Mouse (Mus musculus): ENCODE results near the gene Elmsan1.
"Not testable (repeated sequence)": the region's sequence is repeated elsewhere in the genome, so short reads cannot be mapped to it uniquely, and the experiment has no call there.

Elmsan1 gene

GRCm38 (mm10) chr12:84218289-84219120 is at the start of gene Elmsan1:
Gene Elmsan1 (minus strand): TSS chr12:84218881.
- DNase-seq (ENCODE audit: low read depth, low spot score) = no peak

DNA sequence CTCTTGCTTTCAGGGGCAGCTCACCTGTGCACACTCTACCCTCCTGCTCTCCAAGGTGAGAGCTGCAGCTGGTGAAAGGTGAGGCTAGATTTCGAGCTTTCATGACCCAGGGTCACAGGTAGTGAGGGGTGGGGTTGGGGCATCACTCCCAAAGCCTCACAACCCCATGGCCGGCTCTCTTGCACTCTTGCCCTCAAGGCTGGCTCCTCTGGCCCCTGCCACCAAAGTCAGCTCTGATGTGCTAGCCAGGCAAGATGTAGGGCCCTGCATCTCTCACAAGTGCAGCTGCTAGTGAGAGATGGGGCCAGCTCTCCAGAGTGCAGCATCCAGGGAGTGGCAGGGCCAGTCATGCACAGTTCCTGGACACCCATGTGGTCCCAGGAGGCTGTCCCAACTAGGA is 48.6 kb upstream of the Elmsan1 start:
- no peak for DNase-seq (ENCODE audit: low read depth, low spot score)

DNA sequence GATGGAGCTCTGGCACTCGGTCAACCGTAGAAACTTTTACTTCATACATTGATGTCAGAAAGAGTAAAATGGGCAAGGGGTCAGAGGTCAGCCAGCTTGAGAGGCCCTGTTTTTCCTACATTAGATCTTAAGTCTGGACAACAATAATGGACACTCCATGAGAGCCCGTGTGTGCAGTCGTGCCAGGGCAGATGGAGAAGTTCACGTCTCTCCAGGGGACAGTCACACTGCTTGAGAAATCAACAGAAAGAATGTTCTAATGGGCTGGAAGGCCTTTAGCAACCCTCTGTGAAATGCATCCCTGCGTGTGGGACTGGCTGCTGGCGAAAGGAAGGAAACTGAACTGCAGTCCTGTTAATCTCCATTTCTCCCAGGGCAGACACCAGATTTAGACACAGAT is 41.7 kb upstream of the Elmsan1 start:
- no peak for DNase-seq (ENCODE audit: low read depth, low spot score)

GRCm38 (mm10) chr12:84254886-84255285 is 36.2 kb upstream of the Elmsan1 start:
- DNase-seq (ENCODE audit: low read depth, low spot score) = no peak

DNA sequence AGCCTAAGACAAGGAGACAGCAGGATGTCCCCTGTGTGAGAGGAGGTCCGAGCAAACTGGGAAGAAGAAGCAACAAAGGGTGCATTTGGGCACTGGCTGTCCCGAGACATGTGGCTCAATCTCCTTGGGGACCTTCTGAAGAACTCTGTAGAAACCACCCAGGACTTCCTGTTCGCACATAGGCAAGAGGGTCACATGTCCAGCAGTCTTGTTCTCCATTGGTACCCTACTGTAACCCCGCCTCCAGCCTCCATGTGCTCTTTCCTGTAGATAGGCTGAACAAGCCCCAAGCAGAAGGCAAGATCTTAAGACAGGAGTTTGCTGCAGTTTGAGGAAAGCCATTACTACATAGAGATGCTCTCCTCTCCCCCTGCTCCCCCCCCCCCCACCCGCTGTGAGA is 34.1 kb upstream of the Elmsan1 start:
- no peak for DNase-seq (ENCODE audit: low read depth, low spot score)

DNA sequence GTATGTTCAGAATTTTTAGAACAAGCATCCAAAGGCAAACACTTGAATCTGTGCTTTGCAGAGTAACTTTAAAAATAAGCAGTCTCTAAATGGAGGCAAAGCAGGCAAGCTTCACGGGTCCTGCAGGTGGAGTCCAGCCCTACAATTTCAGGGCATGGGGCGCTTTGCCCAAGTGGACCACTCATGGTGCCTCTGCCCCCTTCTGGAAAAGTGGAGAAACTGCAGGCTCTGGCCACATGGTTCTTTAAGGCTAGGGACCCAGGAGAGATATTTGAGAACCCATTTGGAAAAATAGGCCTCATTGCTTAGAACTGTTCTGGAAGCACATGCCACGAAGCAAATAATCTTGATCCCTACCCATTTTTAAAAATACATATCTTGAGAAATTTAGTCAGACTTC is 30.5 kb upstream of the Elmsan1 start:
- peak; percentile 70 for DNase-seq (ENCODE audit: low read depth, low spot score)

GRCm38 (mm10) chr12:84245683-84246082 is 27.0 kb upstream of the Elmsan1 start:
- DNase-seq (ENCODE audit: low read depth, low spot score) = no peak

DNA sequence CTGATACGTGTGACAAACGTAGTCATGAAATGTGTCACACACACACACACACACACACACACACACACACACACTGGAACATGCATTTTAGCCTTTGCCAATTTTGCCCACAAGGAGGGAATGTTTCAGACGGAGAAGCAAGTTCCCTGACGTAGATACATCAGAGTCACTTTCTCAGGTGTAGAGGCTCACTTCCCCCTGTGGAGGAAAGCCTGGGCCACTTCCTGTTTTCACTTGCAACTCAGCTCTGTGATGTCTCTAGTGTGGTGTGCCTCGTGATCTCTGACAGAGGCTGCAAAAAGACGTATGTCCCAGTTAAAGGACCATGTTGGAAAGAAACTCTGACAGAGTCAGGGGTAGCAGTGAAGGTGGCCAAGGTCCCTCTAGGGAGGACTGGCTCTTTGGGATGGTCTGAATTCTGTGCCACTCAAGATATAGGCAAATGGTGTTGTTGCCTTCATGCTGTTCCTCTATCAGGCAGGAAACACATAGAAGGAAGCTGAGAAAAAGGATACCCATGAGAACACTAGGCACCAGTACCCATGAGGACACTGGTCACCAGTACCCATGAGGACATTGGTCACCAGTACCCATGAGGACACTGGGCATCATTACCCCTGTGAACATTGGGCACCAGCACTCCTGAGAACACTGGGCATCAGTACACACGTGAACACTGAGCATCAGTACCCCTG is 24.5 kb upstream of the Elmsan1 start:
- peak; percentile 32 for DNase-seq (ENCODE audit: low read depth, low spot score)

GRCm38 (mm10) chr12:84237036-84237435 is 18.4 kb upstream of the Elmsan1 start:
- not testable (repeated sequence) for DNase-seq (ENCODE audit: low read depth, low spot score)

DNA sequence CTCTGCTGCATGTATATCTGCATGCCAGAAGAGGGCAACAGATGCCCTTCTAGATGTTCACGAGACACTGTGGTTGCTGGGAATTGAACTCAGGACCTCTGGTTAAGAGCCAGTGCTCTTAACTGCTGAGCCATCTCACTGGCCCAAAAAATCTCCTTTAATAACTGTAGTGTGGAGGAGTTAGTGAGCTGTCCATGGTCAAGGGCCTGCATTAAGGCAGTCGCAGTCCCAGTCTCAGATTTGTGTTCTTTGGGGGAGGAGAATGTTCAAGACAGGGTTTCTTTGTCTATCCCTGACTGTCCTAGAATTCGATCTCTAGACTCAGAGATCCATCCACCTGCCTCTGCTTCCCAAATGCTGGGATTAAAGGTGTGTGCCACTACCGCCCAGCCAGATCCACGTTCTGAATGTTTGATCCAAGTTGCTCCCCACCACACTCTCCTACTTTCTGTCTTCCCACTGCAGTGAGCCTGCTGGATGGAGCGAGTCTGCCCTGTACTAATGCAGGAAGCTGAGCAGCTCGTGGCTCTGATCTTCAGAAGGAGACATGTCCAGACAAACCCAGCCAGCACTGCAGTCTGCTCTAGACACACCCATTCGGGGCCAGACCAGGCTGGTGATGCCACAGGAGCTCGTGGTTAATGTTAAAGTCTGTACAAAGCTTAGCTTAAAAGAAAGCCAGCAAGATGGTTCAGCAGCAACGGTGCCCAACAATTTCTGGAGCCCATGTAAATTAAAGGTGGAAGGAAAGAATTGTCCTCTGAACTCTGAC is 17.5 kb upstream of the Elmsan1 start:
- DNase-seq (ENCODE audit: low read depth, low spot score) = no peak

- no peak for DNase-seq (ENCODE audit: low read depth, low spot score)
These were observed 16.9 kb upstream of the Elmsan1 start for GRCm38 (mm10) chr12:84235577-84235976.

- no peak for DNase-seq (ENCODE audit: low read depth, low spot score)
These were observed 14.9 kb upstream of the Elmsan1 start for GRCm38 (mm10) chr12:84233488-84234100.

GRCm38 (mm10) chr12:84226117-84226840 is 7.6 kb upstream of the Elmsan1 start:
- DNase-seq (ENCODE audit: low read depth, low spot score) = no peak

DNA sequence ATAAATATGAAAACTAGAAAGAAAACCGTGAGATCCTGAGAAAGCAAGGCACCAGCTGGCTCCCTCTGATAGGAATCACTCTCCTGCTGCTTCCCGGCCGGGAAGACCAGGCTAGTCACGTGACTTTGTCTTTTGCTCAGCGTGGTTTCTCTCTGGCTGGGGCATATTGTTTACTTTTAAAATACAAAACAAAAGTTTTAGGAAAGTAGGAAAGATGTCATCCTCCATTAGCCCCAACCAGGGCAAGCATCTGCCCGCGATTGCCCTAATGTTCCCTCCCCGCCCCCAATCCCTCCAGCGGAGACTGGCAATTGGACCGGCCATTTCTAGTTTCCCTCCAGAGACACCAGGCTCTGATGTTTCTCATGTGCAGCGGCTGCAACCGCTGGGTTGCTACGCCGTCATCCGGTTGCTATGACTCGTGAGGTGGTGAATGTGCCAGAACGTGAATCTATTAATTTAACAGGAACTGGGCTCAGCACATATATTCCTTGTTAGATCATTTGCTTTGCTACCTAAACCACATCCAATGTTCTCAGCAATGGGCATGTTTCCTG is 3.8 kb upstream of the Elmsan1 start:
- peak; percentile 64 for DNase-seq (ENCODE audit: low read depth, low spot score)

DNA sequence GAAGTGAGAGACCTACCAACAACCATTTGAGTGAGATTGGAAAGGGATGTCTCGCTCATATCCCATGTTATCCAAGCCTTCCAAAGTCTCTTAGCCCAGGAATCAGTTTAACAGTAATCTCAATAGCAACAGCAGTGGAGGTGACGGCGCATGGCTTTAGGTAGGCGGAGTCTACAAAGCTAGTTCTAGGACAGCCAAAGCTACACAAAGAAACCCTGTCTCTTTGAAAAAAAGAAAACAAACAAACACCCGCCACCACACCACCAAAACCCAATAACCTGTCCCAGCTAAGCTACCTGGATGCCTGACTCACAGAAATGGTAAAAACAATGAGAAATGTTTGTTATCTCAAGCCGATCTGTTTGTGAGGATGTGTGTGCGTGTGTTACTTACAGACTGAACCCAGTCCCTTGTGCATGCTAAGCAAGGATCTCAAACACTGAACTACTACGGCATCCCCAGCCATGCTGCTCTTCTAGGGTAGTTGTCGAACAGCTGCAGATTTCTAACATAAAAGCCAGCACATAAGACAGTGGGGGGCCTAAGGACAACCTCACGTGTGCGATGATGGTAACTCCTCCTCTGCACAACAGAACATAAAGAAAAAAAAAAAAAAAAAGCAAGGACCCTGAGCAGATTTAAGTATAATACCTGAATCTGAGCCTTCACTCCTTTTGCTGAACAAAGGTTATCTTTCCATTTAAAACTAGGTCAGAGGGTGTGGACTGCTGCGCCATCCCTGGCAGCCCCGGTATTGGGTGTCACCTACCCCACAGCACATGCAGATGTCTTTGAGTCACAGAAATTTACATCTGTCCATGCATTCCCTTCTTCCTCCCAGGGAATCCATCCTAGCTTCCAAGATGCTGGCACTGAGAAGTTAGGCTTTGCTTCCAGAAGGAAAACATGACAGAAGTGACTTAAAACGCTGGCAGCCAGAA is 2.5 kb upstream of the Elmsan1 start:
- no peak for DNase-seq (ENCODE audit: low read depth, low spot score)

DNA sequence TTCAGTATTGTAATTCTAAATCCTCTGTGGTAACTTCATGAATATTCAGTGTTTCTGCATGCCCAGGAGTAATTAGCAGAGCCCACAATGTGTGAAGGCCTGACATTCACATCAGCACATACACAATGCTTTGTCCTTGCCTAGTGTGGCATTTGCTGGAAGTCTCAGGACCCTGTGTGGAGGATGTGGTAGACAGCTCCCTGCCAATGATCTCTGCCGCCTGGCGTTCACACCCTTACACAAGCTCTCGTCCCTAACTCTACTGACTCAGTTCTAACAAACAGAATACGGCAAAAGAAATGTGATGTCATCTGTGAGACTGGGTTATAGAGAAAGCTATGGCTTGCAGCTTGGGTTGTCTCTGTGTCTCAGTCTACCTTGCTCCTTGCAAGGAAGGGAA is 1.8 kb upstream of the Elmsan1 start:
- DNase-seq (ENCODE audit: low read depth, low spot score) = no peak

- no peak for DNase-seq (ENCODE audit: low read depth, low spot score)
These were observed 460 bp upstream of the Elmsan1 start for GRCm38 (mm10) chr12:84219121-84219561.

- no peak for DNase-seq (ENCODE audit: low read depth, low spot score)
These were observed 1.1 kb downstream of the Elmsan1 start for GRCm38 (mm10) chr12:84217508-84218131.

DNA sequence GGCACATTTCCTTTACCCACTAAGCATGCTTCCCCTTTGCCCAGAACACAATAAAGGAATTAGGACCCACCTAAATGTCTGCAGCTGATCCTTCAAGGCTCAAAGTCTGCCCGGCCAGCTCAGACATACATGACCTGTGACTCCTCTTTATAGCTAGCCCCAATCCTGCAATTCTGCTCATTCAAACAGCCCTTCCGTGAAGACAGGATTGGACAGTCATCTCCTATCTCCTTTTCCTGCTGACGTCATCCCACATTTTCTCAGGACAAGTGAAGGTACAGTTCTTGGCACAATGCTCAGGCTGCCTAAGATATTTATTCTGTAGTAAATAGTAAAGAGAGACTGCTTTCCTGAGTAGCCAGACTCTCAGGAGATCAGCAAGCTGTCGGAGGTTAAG is 1.6 kb downstream of the Elmsan1 start:
- no peak for DNase-seq (ENCODE audit: low read depth, low spot score)

All from skeletal muscle tissue, adult 2 months (tissue).